In the genomic region with DNA sequence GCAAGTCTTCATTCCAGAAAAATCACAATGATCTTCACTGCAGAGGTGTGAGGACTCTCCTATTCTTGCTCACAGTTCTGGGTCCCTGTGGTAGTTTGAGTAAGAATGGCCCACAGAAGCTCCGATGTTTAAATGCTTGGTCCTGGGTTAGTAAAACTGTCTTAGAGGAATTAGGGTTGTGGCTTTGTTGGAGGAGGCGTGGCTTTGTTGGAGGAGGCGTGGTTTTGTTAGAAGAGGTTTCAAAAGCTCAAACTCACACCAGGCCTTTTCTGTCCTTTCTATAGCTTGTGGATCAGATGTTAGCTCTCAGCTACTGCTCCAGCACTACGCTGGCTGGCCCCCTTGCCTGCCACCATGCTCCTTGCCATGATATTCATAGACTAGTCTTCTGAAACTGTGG, we compare ENCODE assay signal across 10 mouse cellular contexts. TPM values are rescaled to one million over a fixed set of nuclear protein-coding genes. Genes with fewer than 3 reads are reported as not detected.
DNase-seq lines count a peak whose midpoint lies in the region; ATAC-seq and TF ChIP-seq lines count a peak whose summit lies in the region.
"Had no signal": no experiment of that assay in that cellular context is flagged by ENCODE, and none has a peak within 500 bp of the region (broad histone marks: within the 10 kb centered on the region; RNA-seq: fewer than 3 reads in every experiment).

No protein-coding gene starts in this region.

- H3K27me3 ChIP-seq in embryonic facial prominence, embryonic 13.5 days = no peaks in the 10 kb centered on the region
- 0 out of 2 replicates have a peak, but pooled peaks cover 5% of the 10 kb centered on the region for H3K27me3 ChIP-seq in embryonic facial prominence, embryonic 10.5 days (replicated peaks; ENCODE audit: low read depth, poor library complexity, severe bottlenecking)
- H3K27me3 ChIP-seq in lung, postnatal 0 days (replicated peaks; ENCODE audit: insufficient read depth, low read length) = no peaks in the 10 kb centered on the region
- H3K27me3 ChIP-seq in heart, embryonic 11.5 days (ENCODE audit: control insufficient read depth, insufficient read depth, low read length) = peaks cover 32% of the 10 kb centered on the region

- H3K36me3 ChIP-seq in embryonic facial prominence, embryonic 13.5 days = no peaks in the 10 kb centered on the region
- H3K36me3 ChIP-seq in embryonic facial prominence, embryonic 10.5 days (replicated peaks) = no peaks in the 10 kb centered on the region
- H3K36me3 ChIP-seq in lung, postnatal 0 days (ENCODE audit: insufficient read depth, low read length) = no peaks in the 10 kb centered on the region
- H3K36me3 ChIP-seq in heart, embryonic 11.5 days (ENCODE audit: control insufficient read depth, insufficient read depth, low read length) = no peaks in the 10 kb centered on the region
- H3K36me3 ChIP-seq: midbrain, embryonic 10.5 days had no signal

- no peak for TF ChIP-seq POLR2A in lung, adult 2 months (IDR thresholded peaks at IDR 0.05; ENCODE audit: borderline replicate concordance, extremely low read depth, low read depth, low read length)

- H3K9ac ChIP-seq in embryonic facial prominence, embryonic 13.5 days = no peak overlapping the region
- H3K9ac ChIP-seq in lung, postnatal 0 days (replicated peaks; ENCODE audit: low read depth) = no peak overlapping the region
- H3K9ac ChIP-seq in heart, embryonic 11.5 days (ENCODE audit: low read depth, low read length) = no peak overlapping the region

- TF ChIP-seq CTCF in lung, postnatal 0 days (IDR thresholded peaks at IDR 0.05) = no peak
- TF ChIP-seq CTCF in lung, adult 2 months (IDR thresholded peaks at IDR 0.05; ENCODE audit: insufficient read depth, low read length) = no peak

- no peak overlapping the region for H3K4me3 ChIP-seq in embryonic facial prominence, embryonic 13.5 days
- no peak overlapping the region for H3K4me3 ChIP-seq in embryonic facial prominence, embryonic 10.5 days
- H3K4me3 ChIP-seq in lung, postnatal 0 days (ENCODE audit: low read depth, low read length) = no peak overlapping the region
- H3K4me3 ChIP-seq in lung, adult 2 months (replicated peaks; ENCODE audit: extremely low read depth, low read depth, low read length) = no peak overlapping the region
- no peak overlapping the region for H3K4me3 ChIP-seq in heart, embryonic 11.5 days (ENCODE audit: low read depth, low read length)
- H3K4me3 ChIP-seq: midbrain, embryonic 10.5 days had no signal

- peak overlapping the region; percentile 18; the same call in 1 of the 2 replicates for H3K4me2 ChIP-seq in embryonic facial prominence, embryonic 13.5 days
- H3K4me2 ChIP-seq in lung, postnatal 0 days (replicated peaks; ENCODE audit: low read depth, low read length) = peak overlapping the region; percentile 36; the same call in 1 of the 2 replicates
- no peak overlapping the region for H3K4me2 ChIP-seq in heart, embryonic 11.5 days

- no peaks in the 10 kb centered on the region for H3K9me3 ChIP-seq in embryonic facial prominence, embryonic 13.5 days
- no peaks in the 10 kb centered on the region for H3K9me3 ChIP-seq in embryonic facial prominence, embryonic 10.5 days
- H3K9me3 ChIP-seq in lung, postnatal 0 days (ENCODE audit: low read length) = no peaks in the 10 kb centered on the region
- H3K9me3 ChIP-seq in heart, embryonic 11.5 days (replicated peaks; ENCODE audit: control insufficient read depth, low read length) = no peaks in the 10 kb centered on the region
- H3K9me3 ChIP-seq: midbrain, embryonic 10.5 days had no signal

- WGBS in embryonic facial prominence, embryonic 13.5 days = 39% methylated on average over 4 of the region's 4 CpGs
- WGBS in embryonic facial prominence, embryonic 10.5 days = 46% methylated on average over 4 of the region's 4 CpGs
- WGBS in lung, postnatal 0 days = 42% methylated on average over 4 of the region's 4 CpGs
- 55% methylated on average over 4 of the region's 4 CpGs for WGBS in lung, adult 2 months
- 48% methylated on average over 4 of the region's 4 CpGs for WGBS in heart, embryonic 11.5 days (ENCODE audit: insufficient replicate concordance)

- no peak for ATAC-seq in embryonic facial prominence, embryonic 13.5 days (ENCODE audit: insufficient number of reproducible peaks, insufficient read depth, low FRiP score, low TSS enrichment, low read depth)
- peak; percentile 16; the same call in 1 of the 2 replicates for ATAC-seq in lung, postnatal 0 days
- ATAC-seq in heart, embryonic 11.5 days (replicated peaks; ENCODE audit: insufficient number of reproducible peaks, low FRiP score, low TSS enrichment) = no peak

- no peak for DNase-seq in embryonic facial prominence, embryonic 10.5 days (ENCODE audit: low spot score)
- DNase-seq in lung, postnatal 0 days (ENCODE audit: low spot score) = peak; percentile 44
- no peak for DNase-seq in lung, adult 2 months
- DNase-seq in c-Kit-positive CD71-positive TER-119-positive erythroid progenitor cells, embryonic 14.5 days (ENCODE audit: low spot score) = peak; percentile 17
- peak; percentile 30 for DNase-seq in naive thymus-derived CD4-positive, alpha-beta T cell, adult 2 months (ENCODE audit: low read depth)
- DNase-seq in heart, adult 8-10 months (ENCODE audit: low spot score) = no peak
- DNase-seq: gastrocnemius, postnatal 14 days had no signal

- H3K27ac ChIP-seq in embryonic facial prominence, embryonic 13.5 days = no peak overlapping the region
- no peak overlapping the region for H3K27ac ChIP-seq in embryonic facial prominence, embryonic 10.5 days (replicated peaks)
- no peak overlapping the region for H3K27ac ChIP-seq in lung, postnatal 0 days (ENCODE audit: low read length)
- no peak overlapping the region for H3K27ac ChIP-seq in heart, embryonic 11.5 days (ENCODE audit: low read depth, low read length)
- H3K27ac ChIP-seq: midbrain, embryonic 10.5 days had no signal

- H3K4me1 ChIP-seq in embryonic facial prominence, embryonic 13.5 days = peaks cover 15% of the 10 kb centered on the region
- H3K4me1 ChIP-seq in embryonic facial prominence, embryonic 10.5 days = peaks cover 14% of the 10 kb centered on the region
- H3K4me1 ChIP-seq in lung, postnatal 0 days (ENCODE audit: insufficient read depth, low read depth, low read length) = no peaks in the 10 kb centered on the region; the same call in 1 of the 2 replicates
- H3K4me1 ChIP-seq in lung, adult 2 months (ENCODE audit: control insufficient read depth, insufficient read depth, low read length) = no peaks in the 10 kb centered on the region
- no peaks in the 10 kb centered on the region for H3K4me1 ChIP-seq in heart, embryonic 11.5 days (ENCODE audit: control insufficient read depth, insufficient read depth, low read length)

- no peak for TF ChIP-seq EP300 in lung, postnatal 0 days (IDR thresholded peaks at IDR 0.05)

RNA-seq across cellular contexts. Expression of gene Stum, which starts 27.6 kb away (rescaled TPM):
- 0.31 and 1.9 TPM in 2 replicates for polyA plus RNA-seq in embryonic facial prominence, embryonic 13.5 days (2015; fragmentation: Nextera tagmentation; extraction: Ambion mirVana)
- 1.1 and 3.5 TPM in 2 replicates for polyA plus RNA-seq in embryonic facial prominence, embryonic 10.5 days (2016; fragmentation: Nextera tagmentation; extraction: Ambion mirVana)
- polyA plus RNA-seq in lung, postnatal 0 days (2015; fragmentation: Nextera tagmentation; extraction: Ambion mirVana) = 0.07 and 0.08 TPM in 2 replicates
- 4.2 and 6.2 TPM in 2 replicates for polyA plus RNA-seq in lung, adult 2 months (2012; rRNA removed)
- 1 to 10 TPM; 2.4 to 3.2 (median 2.7) TPM for total RNA-seq in heart, adult 8-10 months (2022)
- polyA plus RNA-seq in heart, embryonic 11.5 days (2014; fragmentation: Nextera tagmentation; extraction: Ambion mirVana) = 0.11 and 0.34 TPM in 2 replicates

RNA-seq across cellular contexts. Expression of gene Parp1, which starts 57.8 kb away (rescaled TPM):
- 119 and 137 TPM in 2 replicates for polyA plus RNA-seq in embryonic facial prominence, embryonic 13.5 days (2015; fragmentation: Nextera tagmentation; extraction: Ambion mirVana)
- polyA plus RNA-seq in embryonic facial prominence, embryonic 10.5 days (2016; fragmentation: Nextera tagmentation; extraction: Ambion mirVana) = 285 and 291 TPM in 2 replicates
- polyA plus RNA-seq in lung, postnatal 0 days (2015; fragmentation: Nextera tagmentation; extraction: Ambion mirVana) = 21.0 and 23.1 TPM in 2 replicates
- polyA plus RNA-seq in lung, adult 2 months (2012; rRNA removed) = 17.7 and 20.1 TPM in 2 replicates
- 10 to 100 TPM; 53.7 to 65.2 (median 57.6) TPM for total RNA-seq in heart, adult 8-10 months (2022)
- polyA plus RNA-seq in heart, embryonic 11.5 days (2014; fragmentation: Nextera tagmentation; extraction: Ambion mirVana) = 94.0 and 107 TPM in 2 replicates

Comparison
In these comparisons a context has a peak if more than half of its experiments do, and no peak if none do; other contexts are left out.
1. DNase-seq: peak in lung, postnatal 0 days (single experiment), c-Kit-positive CD71-positive TER-119-positive erythroid progenitor cells, embryonic 14.5 days (single experiment) and naive thymus-derived CD4-positive, alpha-beta T cell, adult 2 months (single experiment); none in embryonic facial prominence, embryonic 10.5 days (single experiment), lung, adult 2 months (single experiment) and heart, adult 8-10 months (single experiment).